Mouse (Mus musculus): Measurements from ENCODE around the gene Krt15. TPM values are rescaled to one million over a fixed set of nuclear protein-coding genes. Genes with fewer than 3 reads are reported as not detected.

Krt15 gene
- polyA plus RNA-seq (2015; fragmentation: Nextera tagmentation; extraction: Ambion mirVana): 59.9 and 78.6 TPM in 2 replicates

DNA sequence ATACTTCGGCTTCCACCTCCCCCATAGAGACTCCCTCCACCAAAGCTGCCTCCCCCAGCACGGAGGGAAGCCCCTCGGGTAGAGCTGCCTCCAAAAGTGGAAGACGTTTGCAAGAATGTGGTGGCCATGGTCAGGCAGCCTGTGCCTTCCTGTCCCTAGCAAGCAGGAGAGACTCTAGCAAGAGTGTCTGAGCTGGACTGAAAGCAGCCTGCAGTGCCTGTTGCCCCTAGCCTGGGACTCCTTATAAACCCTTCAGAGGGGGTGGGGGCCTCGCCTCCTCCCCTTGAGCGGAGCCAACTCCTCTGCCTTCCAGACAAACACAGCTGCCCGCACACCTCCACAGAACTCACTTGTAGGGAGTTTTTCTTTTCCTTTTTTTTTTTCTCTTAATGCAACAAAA is at the start of gene Krt15:
Krt15 (minus strand) TSS at position 198 of the 400 bp plus-strand sequence.
- WGBS: 40% methylated on average over 7 of the region's 7 CpGs

DNA sequence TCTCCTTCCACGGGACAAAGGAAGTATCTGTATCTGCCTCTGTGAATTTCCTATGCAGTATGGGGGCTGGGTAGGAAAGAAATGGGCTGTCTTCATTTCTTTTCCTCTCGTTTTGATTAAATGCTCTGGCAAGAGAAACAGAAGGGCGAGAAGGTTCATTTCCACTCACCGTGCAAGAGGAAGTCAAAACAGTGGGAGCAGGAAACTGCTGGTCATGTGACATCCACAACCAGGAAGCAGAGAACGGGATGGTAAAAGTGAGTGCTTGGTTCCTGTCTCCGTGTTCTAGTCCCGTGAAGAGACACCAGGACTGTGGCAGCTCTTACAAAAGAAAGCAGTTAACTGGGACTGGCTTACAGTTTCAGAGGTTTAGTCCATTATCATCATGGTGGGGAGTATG is 46.0 kb upstream of the Krt15 start:
- no peak for ATAC-seq (ENCODE audit: low read depth)
- H3K27ac ChIP-seq (ENCODE audit: low read length): no peak overlapping the region
- H3K4me2 ChIP-seq (ENCODE audit: low read depth, low read length): no peak overlapping the region
- no peaks in the 10 kb centered on the region for H3K27me3 ChIP-seq (ENCODE audit: control insufficient read depth, insufficient read depth, low read depth, low read length)
- no peaks in the 10 kb centered on the region for H3K36me3 ChIP-seq (ENCODE audit: control insufficient read depth, insufficient read depth, low read length)
- no peak overlapping the region for H3K4me3 ChIP-seq (ENCODE audit: low read length)
- 61% methylated on average over 7 of the region's 7 CpGs for WGBS
- H3K9ac ChIP-seq (ENCODE audit: low read length): no peak overlapping the region
- no peaks in the 10 kb centered on the region for H3K4me1 ChIP-seq (replicated peaks; ENCODE audit: control insufficient read depth, insufficient read depth, low read length)
- no peaks in the 10 kb centered on the region for H3K9me3 ChIP-seq (ENCODE audit: control insufficient read depth, low read length)

More for the DNA sequence above, at the start of gene Krt15:
- no peak within 1 kb of the TSS for H3K4me2 ChIP-seq (ENCODE audit: low read depth, low read length)
- no peak within 1 kb of the TSS for H3K27ac ChIP-seq (ENCODE audit: low read length)
- H3K9ac ChIP-seq (ENCODE audit: low read length): no peak within 1 kb of the TSS
- no peak for ATAC-seq (ENCODE audit: low read depth)
- no peaks in the 10 kb centered on the region for H3K36me3 ChIP-seq (ENCODE audit: control insufficient read depth, insufficient read depth, low read length)
- peaks cover 14% of the 10 kb centered on the region for H3K4me1 ChIP-seq (replicated peaks; ENCODE audit: control insufficient read depth, insufficient read depth, low read length)
- H3K9me3 ChIP-seq (ENCODE audit: control insufficient read depth, low read length): no peaks in the 10 kb centered on the region
- H3K4me3 ChIP-seq (ENCODE audit: low read length): no peak within 1 kb of the TSS
- no peaks in the 10 kb centered on the region for H3K27me3 ChIP-seq (ENCODE audit: control insufficient read depth, insufficient read depth, low read depth, low read length)

DNA sequence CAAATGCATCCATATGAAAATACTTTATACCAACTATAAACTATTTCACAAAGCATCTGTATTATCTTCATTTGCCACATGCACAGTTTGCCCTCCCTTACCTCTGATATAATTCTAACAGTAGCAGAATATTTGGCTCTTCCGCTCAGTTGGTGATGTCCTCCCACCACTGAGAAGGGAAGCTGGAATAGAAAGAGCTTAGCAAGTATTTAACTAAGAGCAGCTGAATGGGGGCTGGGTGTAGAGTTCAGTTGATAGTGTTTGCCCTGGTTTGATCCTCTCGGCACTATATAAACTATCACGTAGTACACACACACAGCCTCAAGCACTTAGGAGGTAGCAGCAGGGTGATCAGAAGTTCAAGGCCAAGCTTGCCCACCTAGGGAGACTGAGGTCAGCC is 43.5 kb upstream of the Krt15 start:
- H3K27me3 ChIP-seq (ENCODE audit: control insufficient read depth, insufficient read depth, low read depth, low read length): no peaks in the 10 kb centered on the region
- H3K36me3 ChIP-seq (ENCODE audit: control insufficient read depth, insufficient read depth, low read length): no peaks in the 10 kb centered on the region
- 25% methylated on average over 3 of the region's 3 CpGs for WGBS
- no peak overlapping the region for H3K4me3 ChIP-seq (ENCODE audit: low read length)
- H3K27ac ChIP-seq (ENCODE audit: low read length): no peak overlapping the region
- no peak overlapping the region for H3K9ac ChIP-seq (ENCODE audit: low read length)
- H3K4me2 ChIP-seq (ENCODE audit: low read depth, low read length): no peak overlapping the region
- no peaks in the 10 kb centered on the region for H3K4me1 ChIP-seq (replicated peaks; ENCODE audit: control insufficient read depth, insufficient read depth, low read length)
- no peaks in the 10 kb centered on the region for H3K9me3 ChIP-seq (ENCODE audit: control insufficient read depth, low read length)
- no peak for ATAC-seq (ENCODE audit: low read depth)

DNA sequence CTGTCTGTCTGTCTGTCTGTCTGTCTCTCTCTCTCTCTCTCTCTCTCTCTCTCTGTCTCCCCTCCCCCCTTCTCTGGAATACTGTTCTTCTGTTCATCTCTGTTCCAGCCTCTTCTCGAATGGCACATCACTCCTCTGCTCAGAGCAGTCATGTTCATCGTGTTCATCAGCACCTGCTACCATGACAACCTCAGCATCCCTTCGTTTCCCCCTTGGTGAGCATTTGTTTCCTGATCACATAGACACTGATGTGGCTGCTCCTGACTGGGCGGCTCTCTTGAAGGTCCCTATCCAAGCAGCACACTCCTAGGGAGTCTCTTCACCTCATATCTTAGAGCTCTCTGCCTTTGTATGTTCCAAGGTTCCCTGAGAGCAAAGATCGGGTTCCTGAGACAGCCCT is 42.6 kb upstream of the Krt15 start:
- ATAC-seq (ENCODE audit: low read depth): no peak
- Histone ChIP-seq H3K4me3 (ENCODE audit: low read length) (no peak overlapping the region), H3K9ac (ENCODE audit: low read length) (no peak overlapping the region), H3K36me3 (ENCODE audit: control insufficient read depth, insufficient read depth, low read length) (no peaks in the 10 kb centered on the region), H3K9me3 (ENCODE audit: control insufficient read depth, low read length) (no peaks in the 10 kb centered on the region), H3K27me3 (ENCODE audit: control insufficient read depth, insufficient read depth, low read depth, low read length) (no peaks in the 10 kb centered on the region), H3K27ac (ENCODE audit: low read length) (no peak overlapping the region), H3K4me2 (ENCODE audit: low read depth, low read length) (no peak overlapping the region), H3K4me1 (replicated peaks; ENCODE audit: control insufficient read depth, insufficient read depth, low read length) (no peaks in the 10 kb centered on the region)
- 67% methylated on average over 5 of the region's 5 CpGs for WGBS

DNA sequence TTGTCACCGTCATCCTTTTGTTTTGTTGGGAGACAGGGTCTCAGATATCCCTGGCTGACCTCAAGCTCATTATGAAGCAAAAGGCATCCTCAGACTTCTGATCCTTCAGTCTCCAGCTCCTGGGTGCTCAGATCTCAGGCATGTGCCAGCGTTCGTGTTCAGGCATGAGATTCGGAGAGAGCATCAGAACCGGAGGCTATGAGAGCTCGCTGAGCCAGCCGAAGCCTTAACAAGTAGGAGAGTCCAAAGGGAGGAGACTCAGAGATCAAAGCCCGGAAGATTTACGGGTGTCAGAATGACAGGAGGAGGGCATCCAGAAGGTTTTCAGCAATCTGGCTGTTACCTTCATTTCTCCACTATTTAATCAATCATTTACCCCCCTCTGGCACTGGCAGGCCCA is 41.1 kb upstream of the Krt15 start:
- WGBS: 59% methylated on average over 9 of the region's 9 CpGs
- ATAC-seq (ENCODE audit: low read depth): no peak
- H3K4me1 ChIP-seq (replicated peaks; ENCODE audit: control insufficient read depth, insufficient read depth, low read length): no peaks in the 10 kb centered on the region
- H3K9ac ChIP-seq (ENCODE audit: low read length): no peak overlapping the region
- no peaks in the 10 kb centered on the region for H3K36me3 ChIP-seq (ENCODE audit: control insufficient read depth, insufficient read depth, low read length)
- H3K27me3 ChIP-seq (ENCODE audit: control insufficient read depth, insufficient read depth, low read depth, low read length): no peaks in the 10 kb centered on the region
- H3K9me3 ChIP-seq (ENCODE audit: control insufficient read depth, low read length): no peaks in the 10 kb centered on the region
- no peak overlapping the region for H3K4me2 ChIP-seq (ENCODE audit: low read depth, low read length)
- no peak overlapping the region for H3K27ac ChIP-seq (ENCODE audit: low read length)
- no peak overlapping the region for H3K4me3 ChIP-seq (ENCODE audit: low read length)

DNA sequence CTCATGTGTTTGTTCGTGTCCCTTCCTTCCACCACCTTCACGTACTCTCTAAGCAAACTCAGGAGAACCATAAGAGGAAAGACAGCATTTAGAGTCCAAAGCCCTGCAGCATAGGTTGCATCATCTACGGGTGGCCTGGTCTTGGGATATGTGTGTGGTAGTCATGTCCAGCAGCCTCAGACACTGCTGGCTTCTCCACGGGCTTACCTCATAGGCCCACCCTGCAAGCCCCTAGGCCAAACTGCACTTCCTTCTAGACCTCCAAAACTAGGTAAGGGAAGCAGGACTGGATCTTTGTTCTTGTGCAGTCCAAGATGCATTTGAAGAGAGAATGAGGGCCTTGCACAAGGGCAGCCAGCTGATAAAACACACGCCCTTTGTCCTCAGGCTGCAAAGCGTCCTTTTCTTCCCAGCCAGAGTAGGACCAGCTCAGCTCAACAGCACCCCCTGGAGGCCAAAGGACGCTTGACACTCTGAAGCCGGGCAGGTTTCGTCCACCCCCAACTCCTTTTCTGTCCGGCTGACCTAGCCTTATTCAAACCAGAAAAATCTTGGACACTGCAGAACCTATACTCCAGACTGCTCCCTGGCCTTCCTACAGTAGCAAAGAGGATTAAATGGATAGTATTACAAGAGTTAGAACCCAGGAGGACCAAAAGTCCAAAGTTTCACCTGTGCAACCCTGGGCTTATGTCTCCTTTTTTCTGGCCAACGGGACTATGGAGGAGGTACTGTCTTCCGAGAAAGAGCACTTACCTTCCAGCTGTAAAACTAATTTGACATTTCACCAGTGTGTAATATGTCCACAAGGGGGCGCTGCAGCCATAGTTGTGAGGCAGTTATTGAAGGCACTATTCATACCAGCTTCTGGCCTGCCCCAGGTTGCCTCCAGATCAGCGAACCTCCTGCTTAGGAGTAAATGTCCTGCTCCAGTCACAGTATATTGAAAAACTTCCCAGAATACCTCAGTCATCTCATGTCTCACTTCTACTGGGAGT is 33.3 kb upstream of the Krt15 start:
- peak overlapping the region; percentile 57 for H3K27ac ChIP-seq (ENCODE audit: low read length)
- H3K36me3 ChIP-seq (ENCODE audit: control insufficient read depth, insufficient read depth, low read length): no peaks in the 10 kb centered on the region
- 28% methylated on average over 14 of the region's 14 CpGs for WGBS
- no peaks in the 10 kb centered on the region for H3K9me3 ChIP-seq (ENCODE audit: control insufficient read depth, low read length)
- no peaks in the 10 kb centered on the region for H3K27me3 ChIP-seq (ENCODE audit: control insufficient read depth, insufficient read depth, low read depth, low read length)
- H3K4me2 ChIP-seq (ENCODE audit: low read depth, low read length): no peak overlapping the region
- H3K9ac ChIP-seq (ENCODE audit: low read length): no peak overlapping the region
- ATAC-seq (ENCODE audit: low read depth): peak; percentile 55; the same call in 1 of the 2 replicates
- peaks cover 4% of the 10 kb centered on the region; the same call in 1 of the 2 replicates for H3K4me1 ChIP-seq (replicated peaks; ENCODE audit: control insufficient read depth, insufficient read depth, low read length)
- H3K4me3 ChIP-seq (ENCODE audit: low read length): no peak overlapping the region

DNA sequence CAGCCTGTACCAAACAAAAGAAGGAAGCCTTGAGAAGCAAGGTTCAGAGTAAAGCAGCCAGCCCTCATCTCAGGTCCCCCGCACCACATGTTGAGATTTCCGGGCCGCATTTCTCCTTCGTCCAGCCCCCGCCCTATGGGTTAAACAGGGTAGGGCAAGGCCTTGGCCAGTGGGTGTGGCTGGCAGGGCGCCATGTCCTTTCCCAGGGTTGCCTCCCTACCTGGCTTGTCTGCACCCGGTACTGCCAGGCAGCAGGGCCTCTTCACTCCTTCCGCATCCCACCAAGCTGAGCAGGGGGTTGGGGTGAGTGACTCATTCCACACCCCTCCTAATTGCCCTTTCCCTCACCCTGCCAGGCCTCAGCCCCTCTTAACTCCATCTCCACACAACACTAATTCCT is 32.3 kb upstream of the Krt15 start:
- peak overlapping the region; percentile 57 for H3K27ac ChIP-seq (ENCODE audit: low read length)
- H3K9me3 ChIP-seq (ENCODE audit: control insufficient read depth, low read length): no peaks in the 10 kb centered on the region
- no peak overlapping the region for H3K4me3 ChIP-seq (ENCODE audit: low read length)
- H3K4me2 ChIP-seq (ENCODE audit: low read depth, low read length): no peak overlapping the region
- WGBS: 38% methylated on average over 8 of the region's 8 CpGs
- peak; percentile 83 for ATAC-seq (ENCODE audit: low read depth)
- H3K27me3 ChIP-seq (ENCODE audit: control insufficient read depth, insufficient read depth, low read depth, low read length): no peaks in the 10 kb centered on the region
- no peaks in the 10 kb centered on the region for H3K36me3 ChIP-seq (ENCODE audit: control insufficient read depth, insufficient read depth, low read length)
- H3K4me1 ChIP-seq (replicated peaks; ENCODE audit: control insufficient read depth, insufficient read depth, low read length): peaks cover 4% of the 10 kb centered on the region; the same call in 1 of the 2 replicates
- H3K9ac ChIP-seq (ENCODE audit: low read length): no peak overlapping the region

DNA sequence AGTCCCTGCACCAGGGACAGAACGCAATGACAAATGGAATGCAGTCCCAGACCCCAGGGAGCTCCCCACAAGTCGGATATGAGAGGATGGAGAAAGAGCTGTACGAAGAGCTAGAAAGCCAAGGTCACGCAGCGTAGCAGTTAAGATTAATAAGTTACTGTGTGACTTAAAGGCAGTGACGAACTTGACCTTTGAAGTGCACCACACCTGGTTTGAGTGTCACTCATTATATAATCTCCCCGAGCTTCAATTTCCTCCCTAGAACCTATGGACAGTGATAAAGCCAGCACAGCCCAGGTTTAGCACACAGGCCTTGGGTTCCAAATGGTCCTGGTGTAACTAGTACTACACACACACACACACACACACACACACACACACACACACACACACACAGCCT is 28.7 kb upstream of the Krt15 start:
- no peak for ATAC-seq (ENCODE audit: low read depth)
- peaks cover 4% of the 10 kb centered on the region; the same call in 1 of the 2 replicates for H3K4me1 ChIP-seq (replicated peaks; ENCODE audit: control insufficient read depth, insufficient read depth, low read length)
- no peak overlapping the region for H3K4me2 ChIP-seq (ENCODE audit: low read depth, low read length)
- no peak overlapping the region for H3K27ac ChIP-seq (ENCODE audit: low read length)
- no peak overlapping the region for H3K9ac ChIP-seq (ENCODE audit: low read length)
- 25% methylated on average over 7 of the region's 7 CpGs for WGBS
- no peaks in the 10 kb centered on the region for H3K9me3 ChIP-seq (ENCODE audit: control insufficient read depth, low read length)
- no peak overlapping the region for H3K4me3 ChIP-seq (ENCODE audit: low read length)
- H3K36me3 ChIP-seq (ENCODE audit: control insufficient read depth, insufficient read depth, low read length): no peaks in the 10 kb centered on the region
- no peaks in the 10 kb centered on the region for H3K27me3 ChIP-seq (ENCODE audit: control insufficient read depth, insufficient read depth, low read depth, low read length)

DNA sequence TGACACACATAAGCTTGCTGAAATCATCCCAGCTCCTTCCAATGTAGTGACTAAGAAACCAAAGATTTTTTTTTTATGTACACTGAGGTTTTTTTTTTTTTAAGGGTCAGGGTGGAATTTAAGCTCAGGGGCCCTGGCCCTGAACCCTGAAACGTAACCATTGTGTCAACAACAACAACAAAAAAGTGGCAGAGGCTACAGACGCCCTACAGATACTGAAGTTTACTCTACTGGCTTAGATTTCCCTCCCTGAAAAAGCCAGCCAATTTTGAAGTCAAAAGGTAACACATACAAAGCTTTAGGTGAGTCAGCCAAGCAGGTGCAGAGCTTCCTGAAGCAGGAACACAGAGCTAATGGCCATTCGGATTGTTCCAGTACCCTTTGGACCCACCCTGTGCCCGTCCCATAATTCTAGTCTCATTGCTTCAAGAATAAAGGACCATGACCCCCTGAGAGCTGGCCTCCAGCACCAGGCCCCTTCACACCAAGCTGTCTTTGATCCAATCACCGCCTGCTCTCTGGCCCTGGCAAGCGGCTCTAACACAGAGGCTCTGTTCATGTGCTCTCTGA is 22.3 kb upstream of the Krt15 start:
- no peak overlapping the region for H3K4me3 ChIP-seq (ENCODE audit: low read length)
- ATAC-seq (ENCODE audit: low read depth): no peak
- no peaks in the 10 kb centered on the region for H3K36me3 ChIP-seq (ENCODE audit: control insufficient read depth, insufficient read depth, low read length)
- no peak overlapping the region for H3K27ac ChIP-seq (ENCODE audit: low read length)
- H3K27me3 ChIP-seq (ENCODE audit: control insufficient read depth, insufficient read depth, low read depth, low read length): no peaks in the 10 kb centered on the region
- no peaks in the 10 kb centered on the region for H3K9me3 ChIP-seq (ENCODE audit: control insufficient read depth, low read length)
- no peak overlapping the region for H3K4me2 ChIP-seq (ENCODE audit: low read depth, low read length)
- no peak overlapping the region for H3K9ac ChIP-seq (ENCODE audit: low read length)
- H3K4me1 ChIP-seq (replicated peaks; ENCODE audit: control insufficient read depth, insufficient read depth, low read length): peaks cover 3% of the 10 kb centered on the region; the same call in 1 of the 2 replicates
- WGBS: 54% methylated on average over 6 of the region's 6 CpGs
